Mouse (Mus musculus) frontal cortex, postnatal 36 days (tissue): Measurements from ENCODE around the gene Gtf2f2.
"Not testable (repeated sequence)": the region's sequence is repeated elsewhere in the genome, so short reads cannot be mapped to it uniquely, and the experiment has no call there.

Experiments used
- DNase-seq, 2 experiments: peaks; one replicate each; pipeline ENCODE4 v3.0.0; 2022; ENCODE audit warnings: low spot score in 2 of 2

Gtf2f2 gene

GRCm38 (mm10) chr14:75912665-75913064, 98.0 kb downstream of the Gtf2f2 start:
- DNase-seq = no peak

GRCm38 (mm10) chr14:75911968-75912367, 98.7 kb downstream of the Gtf2f2 start:
- DNase-seq = peak in 1 of 2 experiments; percentile 33

GRCm38 (mm10) chr14:75906931-75907330, 103.7 kb downstream of the Gtf2f2 start:
- DNase-seq = no peak

GRCm38 (mm10) chr14:75904972-75905371, 105.7 kb downstream of the Gtf2f2 start:
- DNase-seq = no peak

GRCm38 (mm10) chr14:75903131-75903530, 107.5 kb downstream of the Gtf2f2 start:
- no peak for DNase-seq

GRCm38 (mm10) chr14:75902013-75902412, 108.7 kb downstream of the Gtf2f2 start:
- DNase-seq = no peak

GRCm38 (mm10) chr14:75900793-75901499, 109.7 kb downstream of the Gtf2f2 start:
- DNase-seq = no peak

- DNase-seq = peak; percentile 90 to 92
Observed at GRCm38 (mm10) chr14:75899566-75899965, 111.1 kb downstream of the Gtf2f2 start.

- DNase-seq = peak; percentile 78 to 93
Observed at GRCm38 (mm10) chr14:75892118-75892517, 118.5 kb downstream of the Gtf2f2 start.

GRCm38 (mm10) chr14:75883873-75884272, 126.8 kb downstream of the Gtf2f2 start:
- no peak for DNase-seq

- DNase-seq = no peak
Observed at GRCm38 (mm10) chr14:75883330-75883729, 127.3 kb downstream of the Gtf2f2 start.

- DNase-seq = no peak
Observed at GRCm38 (mm10) chr14:75881856-75882255, 128.8 kb downstream of the Gtf2f2 start.

- DNase-seq = no peak
Observed at GRCm38 (mm10) chr14:75878980-75879379, 131.7 kb downstream of the Gtf2f2 start.

- no peak for DNase-seq
Observed at GRCm38 (mm10) chr14:75877297-75877696, 133.4 kb downstream of the Gtf2f2 start.

- peak; percentile 85 to 92 for DNase-seq
Observed at GRCm38 (mm10) chr14:75876320-75877043, 134.2 kb downstream of the Gtf2f2 start.

- no peak for DNase-seq
Observed at GRCm38 (mm10) chr14:75873612-75874011, 137.1 kb downstream of the Gtf2f2 start.

- no peak for DNase-seq
Observed at GRCm38 (mm10) chr14:75871750-75872149, 138.9 kb downstream of the Gtf2f2 start.

GRCm38 (mm10) chr14:75871111-75871510, 139.6 kb downstream of the Gtf2f2 start:
- DNase-seq = no peak

- DNase-seq = peak in 1 of 2 experiments; percentile 47
Observed at GRCm38 (mm10) chr14:75870631-75871030, 140.0 kb downstream of the Gtf2f2 start.

- no peak for DNase-seq
Observed at GRCm38 (mm10) chr14:75869769-75870363, 140.8 kb downstream of the Gtf2f2 start.

GRCm38 (mm10) chr14:75868028-75868427, 142.6 kb downstream of the Gtf2f2 start:
- not testable (repeated sequence) for DNase-seq

GRCm38 (mm10) chr14:75866706-75867333, 143.8 kb downstream of the Gtf2f2 start:
- no peak for DNase-seq
